In genomic region chr17:5980860-5981259, GRCm38 (mm10) we compare ENCODE assay signal across 14 mouse cellular contexts. TPM values are rescaled to one million over a fixed set of nuclear protein-coding genes. Genes with fewer than 3 reads are reported as not detected.
DNase-seq lines count a peak whose midpoint lies in the region; ATAC-seq and TF ChIP-seq lines count a peak whose summit lies in the region.
"Had no signal": no experiment of that assay in that cellular context is flagged by ENCODE, and none has a peak within 500 bp of the region (broad histone marks: within the 10 kb centered on the region; RNA-seq: fewer than 3 reads in every experiment).

No protein-coding gene starts in this region.

- no peaks in the 10 kb centered on the region for H3K36me3 ChIP-seq in forebrain, postnatal 0 days (ENCODE audit: insufficient read depth)
- no peaks in the 10 kb centered on the region for H3K36me3 ChIP-seq in forebrain, embryonic 16.5 days (ENCODE audit: control insufficient read depth, insufficient read depth)
- H3K36me3 ChIP-seq in liver, embryonic 14.5 days (replicated peaks; ENCODE audit: control insufficient read depth, insufficient read depth, low read depth): no peaks in the 10 kb centered on the region
- H3K36me3 ChIP-seq in thymus, adult 2 months (ENCODE audit: control insufficient read depth, insufficient read depth, low read length): no peaks in the 10 kb centered on the region
- H3K36me3 ChIP-seq: G1E; heart, embryonic 13.5 days; liver, embryonic 13.5 days had no signal

- no peak overlapping the region for H3K9ac ChIP-seq in forebrain, postnatal 0 days
- no peak overlapping the region for H3K9ac ChIP-seq in forebrain, embryonic 16.5 days (replicated peaks; ENCODE audit: low read depth, low read length)
- H3K9ac ChIP-seq in liver, embryonic 14.5 days (replicated peaks): no peak overlapping the region
- H3K9ac ChIP-seq: heart, embryonic 13.5 days; liver, embryonic 13.5 days had no signal

- H3K4me3 ChIP-seq in forebrain, postnatal 0 days (ENCODE audit: low read depth, low read length): no peak overlapping the region
- H3K4me3 ChIP-seq in forebrain, embryonic 16.5 days (replicated peaks; ENCODE audit: low read length): no peak overlapping the region
- no peak overlapping the region for H3K4me3 ChIP-seq in liver, embryonic 14.5 days (ENCODE audit: insufficient read depth in 1 of 2, low read depth in 2 of 2, low read length in 2 of 2)
- no peak overlapping the region for H3K4me3 ChIP-seq in thymus, adult 2 months (ENCODE audit: control insufficient read depth, insufficient read depth, low read length)
- H3K4me3 ChIP-seq: heart, embryonic 13.5 days; liver, embryonic 13.5 days had no signal

- no peak overlapping the region for H3K4me2 ChIP-seq in forebrain, postnatal 0 days (ENCODE audit: low read depth)
- H3K4me2 ChIP-seq in forebrain, embryonic 16.5 days (ENCODE audit: low read length): no peak overlapping the region
- no peak overlapping the region for H3K4me2 ChIP-seq in liver, embryonic 14.5 days (ENCODE audit: low read depth)
- H3K4me2 ChIP-seq: heart, embryonic 13.5 days; liver, embryonic 13.5 days had no signal

- H3K4me1 ChIP-seq in forebrain, postnatal 0 days (ENCODE audit: insufficient read depth): peaks cover 12% of the 10 kb centered on the region; the same call in 1 of the 2 replicates
- peaks cover 20% of the 10 kb centered on the region for H3K4me1 ChIP-seq in forebrain, embryonic 16.5 days (replicated peaks; ENCODE audit: control insufficient read depth, insufficient read depth, low read length)
- H3K4me1 ChIP-seq in liver, embryonic 14.5 days (replicated peaks; ENCODE audit: control insufficient read depth in 2 of 2, insufficient read depth in 2 of 2, low read length in 1 of 2): peaks cover 0 to 25% of the 10 kb centered on the region in 2 experiments; a peak in 2 of 4 replicates
- peaks cover 22% of the 10 kb centered on the region for H3K4me1 ChIP-seq in thymus, adult 2 months (replicated peaks; ENCODE audit: control insufficient read depth, insufficient read depth, low read length)

- no peak for TF ChIP-seq POLR2A in thymus, adult 2 months (IDR thresholded peaks at IDR 0.05; ENCODE audit: control insufficient read depth, extremely low read depth, insufficient read depth, low read length, poor library complexity)

- H3K9me3 ChIP-seq in forebrain, postnatal 0 days (ENCODE audit: low read length): no peaks in the 10 kb centered on the region
- no peaks in the 10 kb centered on the region for H3K9me3 ChIP-seq in forebrain, embryonic 16.5 days (ENCODE audit: control insufficient read depth, low read length)
- H3K9me3 ChIP-seq in liver, embryonic 14.5 days (ENCODE audit: control insufficient read depth, low read length): no peaks in the 10 kb centered on the region
- H3K9me3 ChIP-seq: G1E; heart, embryonic 13.5 days; liver, embryonic 13.5 days had no signal

- no peak for ATAC-seq in forebrain, postnatal 0 days
- ATAC-seq in forebrain, embryonic 16.5 days: no peak
- no peak for ATAC-seq in liver, embryonic 14.5 days (ENCODE audit: insufficient read depth)
- ATAC-seq: forebrain, embryonic 14.5 days had no signal

- 37% methylated on average over 6 of the region's 6 CpGs for WGBS in forebrain, postnatal 0 days
- WGBS in forebrain, embryonic 16.5 days: 34% methylated on average over 6 of the region's 6 CpGs
- 30% methylated on average over 6 of the region's 6 CpGs for WGBS in liver, embryonic 14.5 days (ENCODE audit: insufficient replicate concordance)
- whole genome bisulfite sequencing in thymus, adult 2 months: 48% methylated on average over 6 of the region's 6 CpGs

- TF ChIP-seq EP300 in liver, embryonic 14.5 days (IDR thresholded peaks at IDR 0.05; ENCODE audit: low read depth): no peak

- no peak for DNase-seq in forebrain, postnatal 0 days
- DNase-seq in liver, embryonic 14.5 days (ENCODE audit: low read depth in 3 of 3, low spot score in 3 of 3): no peak
- DNase-seq in liver (no peak), ZHBTc4 (ENCODE audit: low read depth, low spot score) (peak; percentile 51)
- peak; percentile 49 for DNase-seq in thymus, adult 2 months
- DNase-seq in frontal cortex, postnatal 10 days (ENCODE audit: low spot score in 2 of 2): no peak
- no peak for DNase-seq in urinary bladder, adult 2 months (ENCODE audit: low spot score)
- DNase-seq: adrenal gland, postnatal 14 days; liver, embryonic 13.5 days; retina, postnatal 1 day had no signal

- no peaks in the 10 kb centered on the region for H3K27me3 ChIP-seq in forebrain, postnatal 0 days (ENCODE audit: insufficient read depth, low read length)
- H3K27me3 ChIP-seq in forebrain, embryonic 16.5 days (replicated peaks; ENCODE audit: control insufficient read depth, insufficient read depth, low read length): no peaks in the 10 kb centered on the region
- peaks cover 5% of the 10 kb centered on the region; the same call in 1 of the 2 replicates for H3K27me3 ChIP-seq in liver, embryonic 14.5 days (ENCODE audit: control insufficient read depth, insufficient read depth, low read length)
- no peaks in the 10 kb centered on the region for H3K27me3 ChIP-seq in thymus, adult 2 months (ENCODE audit: control insufficient read depth, insufficient read depth, low read length)
- H3K27me3 ChIP-seq: heart, embryonic 13.5 days had no signal

- peak; percentile 31 for TF ChIP-seq CTCF in forebrain, postnatal 0 days (IDR thresholded peaks at IDR 0.05; ENCODE audit: low read depth)
- peak; percentile 53 for TF ChIP-seq CTCF in liver, embryonic 14.5 days (IDR thresholded peaks at IDR 0.05; ENCODE audit: low read depth)
- no peak for TF ChIP-seq CTCF in thymus, adult 2 months (IDR thresholded peaks at IDR 0.05; ENCODE audit: borderline replicate concordance, control insufficient read depth, extremely low read depth, insufficient read depth, low read length, poor library complexity)

- no peak overlapping the region for H3K27ac ChIP-seq in forebrain, postnatal 0 days (ENCODE audit: low read depth, low read length)
- no peak overlapping the region for H3K27ac ChIP-seq in forebrain, embryonic 16.5 days (ENCODE audit: low read length)
- no peak overlapping the region for H3K27ac ChIP-seq in liver, embryonic 14.5 days
- no peak overlapping the region for H3K27ac ChIP-seq in thymus, adult 2 months (ENCODE audit: control insufficient read depth, insufficient read depth, low read length)
- H3K27ac ChIP-seq: heart, embryonic 13.5 days; liver, embryonic 13.5 days had no signal

RNA-seq across cellular contexts. Expression of gene Synj2, which starts 39.8 kb away (rescaled TPM):
- total RNA-seq in forebrain, postnatal 0 days (2014; rRNA removed): 6.7 and 6.8 TPM in 2 replicates
- 1.8 and 3.6 TPM in 2 replicates for polyA plus RNA-seq in forebrain, postnatal 0 days (2015; fragmentation: Nextera tagmentation; extraction: Ambion mirVana)
- 1.4 and 2.5 TPM in 2 replicates for polyA plus RNA-seq in forebrain, embryonic 16.5 days (2015; fragmentation: Nextera tagmentation; extraction: Ambion mirVana)
- 1.3 and 1.9 TPM in 2 replicates for polyA plus RNA-seq in liver, embryonic 14.5 days (2012; rRNA removed)
- 1.6 TPM in 2 replicates for polyA plus RNA-seq in liver, embryonic 14.5 days (2014; fragmentation: Nextera tagmentation; extraction: Ambion mirVana)
- 9.0 and 9.8 TPM in 2 replicates for polyA plus RNA-seq in thymus, adult 2 months (2012; rRNA removed)
- 17.3 and 22.7 TPM in 2 replicates for polyA plus RNA-seq in urinary bladder, adult 2 months (2012; rRNA removed)

Comparison
In these comparisons a context has a peak if more than half of its experiments do, and no peak if none do; other contexts are left out.
1. DNase-seq: peak in ZHBTc4 (single experiment) and thymus, adult 2 months (single experiment); none in forebrain, postnatal 0 days (single experiment), liver, embryonic 14.5 days (0 of 3), liver (single experiment), frontal cortex, postnatal 10 days (0 of 2) and urinary bladder, adult 2 months (single experiment).